Comparison of ENCODE assay signal across 8 mouse cellular contexts in the genomic region with DNA sequence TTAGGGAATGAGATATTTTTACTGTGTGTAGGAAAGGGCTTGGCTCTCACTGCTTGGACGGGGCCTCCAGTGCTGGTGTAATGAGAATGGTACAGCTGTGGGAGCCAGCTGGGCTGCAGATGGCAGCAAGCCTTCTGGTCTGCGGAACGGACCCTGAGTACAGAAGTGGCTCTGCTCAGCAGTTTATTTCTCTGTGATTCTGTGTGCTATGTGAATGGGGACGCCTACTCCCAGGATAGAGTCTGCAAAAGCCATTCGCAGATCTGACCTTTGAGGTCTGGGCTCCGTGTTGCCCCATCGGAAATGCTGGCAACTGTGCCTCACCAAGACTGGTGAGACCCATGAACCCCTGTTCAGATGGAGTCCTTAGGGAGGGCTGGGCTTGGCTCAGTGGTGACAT. TPM values are rescaled to one million over a fixed set of nuclear protein-coding genes. Genes with fewer than 3 reads are reported as not detected.
DNase-seq lines count a peak whose midpoint lies in the region; ATAC-seq and TF ChIP-seq lines count a peak whose summit lies in the region.

No protein-coding gene starts in this region.

- no peaks in the 10 kb centered on the region for H3K36me3 ChIP-seq in forebrain, embryonic 16.5 days (ENCODE audit: control insufficient read depth, insufficient read depth)
- no peaks in the 10 kb centered on the region for H3K36me3 ChIP-seq in limb, embryonic 11.5 days (ENCODE audit: control insufficient read depth, insufficient read depth, low read length)
- H3K36me3 ChIP-seq in neural tube, embryonic 15.5 days, result 0 out of 2 replicates have a peak, but pooled peaks cover 5% of the 10 kb centered on the region

- 10% methylated on average over 7 of the region's 7 CpGs for WGBS in forebrain, embryonic 16.5 days
- WGBS in limb, embryonic 11.5 days, result 22% methylated on average over 7 of the region's 7 CpGs
- WGBS in neural tube, embryonic 15.5 days, result 20% methylated on average over 7 of the region's 7 CpGs

- H3K4me3 ChIP-seq in left cerebral cortex, adult 2 months, result no peak overlapping the region
- peak overlapping the region; percentile 61 for H3K4me3 ChIP-seq in forebrain, embryonic 16.5 days (replicated peaks; ENCODE audit: low read length)
- peak overlapping the region; percentile 77 for H3K4me3 ChIP-seq in limb, embryonic 11.5 days (ENCODE audit: low read depth, low read length)
- peak overlapping the region; percentile 69 for H3K4me3 ChIP-seq in neural tube, embryonic 15.5 days (replicated peaks)

- intact Hi-C loops in left cerebral cortex, postnatal 10 days (cut with DNase I), result loop anchor here (5.0 kb wide), 1 partner anchor 389 kb away; no protein-coding TSS in a partner anchor
- intact Hi-C loops in left cerebral cortex, adult 2 months (cut with DNase I), result no loop called here

- no peaks in the 10 kb centered on the region for H3K9me3 ChIP-seq in forebrain, embryonic 16.5 days (ENCODE audit: control insufficient read depth, low read length)
- H3K9me3 ChIP-seq in limb, embryonic 11.5 days (ENCODE audit: control insufficient read depth, low read length), result no peaks in the 10 kb centered on the region
- no peaks in the 10 kb centered on the region for H3K9me3 ChIP-seq in neural tube, embryonic 15.5 days (replicated peaks)

- H3K9ac ChIP-seq in forebrain, embryonic 16.5 days (replicated peaks; ENCODE audit: low read depth, low read length), result no peak overlapping the region
- H3K9ac ChIP-seq in limb, embryonic 11.5 days (ENCODE audit: low read length), result no peak overlapping the region; the same call in 1 of the 2 replicates
- H3K9ac ChIP-seq in neural tube, embryonic 15.5 days (replicated peaks), result no peak overlapping the region

- H3K27ac ChIP-seq in left cerebral cortex, adult 2 months, result no peak overlapping the region
- no peak overlapping the region for H3K27ac ChIP-seq in forebrain, embryonic 16.5 days (ENCODE audit: low read length)
- H3K27ac ChIP-seq in limb, embryonic 11.5 days (replicated peaks; ENCODE audit: low read depth, low read length), result peak overlapping the region; percentile 86; the same call in 1 of the 2 replicates
- H3K27ac ChIP-seq in neural tube, embryonic 15.5 days (replicated peaks), result 0 out of 2 replicates have a peak overlapping the region, but pooled peaks have one; percentile 18

- TF ChIP-seq CTCF in left cerebral cortex, adult 2 months (IDR thresholded peaks at IDR 0.05), result no peak

- H3K4me2 ChIP-seq in forebrain, embryonic 16.5 days (ENCODE audit: low read length), result peak overlapping the region; percentile 73
- peak overlapping the region; percentile 83 for H3K4me2 ChIP-seq in limb, embryonic 11.5 days (ENCODE audit: low read depth, severe bottlenecking)
- H3K4me2 ChIP-seq in neural tube, embryonic 15.5 days, result peak overlapping the region; percentile 85

- peak; percentile 42 to 49 for DNase-seq in left cerebral cortex, postnatal 10 days (ENCODE audit: extremely low spot score in 1 of 2, low spot score in 2 of 2)
- no peak for DNase-seq in left cerebral cortex, adult 2 months (ENCODE audit: extremely low spot score in 1 of 2, low spot score in 2 of 2)
- peak; percentile 78 for DNase-seq in limb, embryonic 11.5 days (ENCODE audit: low spot score)
- DNase-seq in adrenal gland, adult 18-20 months (ENCODE audit: low spot score in 2 of 2), result no peak
- DNase-seq in adrenal gland, adult (ENCODE audit: inconsistent age in 2 of 2, low spot score in 1 of 2), result no peak

- no peaks in the 10 kb centered on the region; the same call in 1 of the 2 replicates for H3K27me3 ChIP-seq in forebrain, embryonic 16.5 days (replicated peaks; ENCODE audit: control insufficient read depth, insufficient read depth, low read length)
- H3K27me3 ChIP-seq in limb, embryonic 11.5 days (ENCODE audit: control insufficient read depth, insufficient read depth, low read length), result no peaks in the 10 kb centered on the region
- peaks cover 11% of the 10 kb centered on the region for H3K27me3 ChIP-seq in neural tube, embryonic 15.5 days (replicated peaks)

- peak; percentile 67 for ATAC-seq in forebrain, embryonic 16.5 days
- peak; percentile 62; the same call in 1 of the 2 replicates for ATAC-seq in limb, embryonic 11.5 days (ENCODE audit: insufficient number of reproducible peaks, low FRiP score, low TSS enrichment, low read depth)
- ATAC-seq in neural tube, embryonic 15.5 days (ENCODE audit: low FRiP score), result peak; percentile 64; the same call in 1 of the 2 replicates
- no peak for ATAC-seq in megakaryocyte progenitor cell, adult 5-6 weeks (replicated peaks; ENCODE audit: poor library complexity)

- peaks cover 30% of the 10 kb centered on the region for H3K4me1 ChIP-seq in forebrain, embryonic 16.5 days (replicated peaks; ENCODE audit: control insufficient read depth, insufficient read depth, low read length)
- H3K4me1 ChIP-seq in limb, embryonic 11.5 days (ENCODE audit: control insufficient read depth, insufficient read depth, low read length), result peaks cover 12% of the 10 kb centered on the region
- peaks cover 35% of the 10 kb centered on the region for H3K4me1 ChIP-seq in neural tube, embryonic 15.5 days

RNA-seq across cellular contexts. Expression of gene Shisa2, which starts 2.7 kb away (rescaled TPM):
- total RNA-seq in left cerebral cortex, postnatal 10 days (2021), result 1 to 10 TPM; 2.6 to 2.9 TPM
- total RNA-seq in left cerebral cortex, adult 2 months (2021), result 1 to 10 TPM; 3.2 to 3.7 TPM
- polyA plus RNA-seq in forebrain, embryonic 16.5 days (2015; fragmentation: Nextera tagmentation; extraction: Ambion mirVana), result 11.4 and 14.2 TPM in 2 replicates
- polyA plus RNA-seq in limb, embryonic 11.5 days (2014; fragmentation: Nextera tagmentation; extraction: Ambion mirVana), result 36.8 and 38.7 TPM in 2 replicates
- 6.0 and 12.5 TPM in 2 replicates for polyA plus RNA-seq in neural tube, embryonic 15.5 days (2015; fragmentation: Nextera tagmentation; extraction: Ambion mirVana)
- total RNA-seq in adrenal gland, adult 18-20 months (2021), result 1 to 10 TPM in 1 of 2 experiments, under 1 TPM in 1; 0.74 to 1.2 TPM
- total RNA-seq in megakaryocyte progenitor cell, adult 5-6 weeks (2015), result 1.7 and 1.8 TPM in 2 replicates
- total RNA-seq in megakaryocyte progenitor cell, adult 5-6 weeks (2017), result 0.33 and 1.8 TPM in 2 replicates

RNA-seq across cellular contexts. Expression of gene Cdadc1, which starts 30.1 kb away (rescaled TPM):
- 10 to 100 TPM; 39.3 to 49.8 TPM for total RNA-seq in left cerebral cortex, postnatal 10 days (2021)
- total RNA-seq in left cerebral cortex, adult 2 months (2021), result 10 to 100 TPM; 67.2 to 69.9 TPM
- polyA plus RNA-seq in forebrain, embryonic 16.5 days (2015; fragmentation: Nextera tagmentation; extraction: Ambion mirVana), result 36.8 and 38.5 TPM in 2 replicates
- polyA plus RNA-seq in limb, embryonic 11.5 days (2014; fragmentation: Nextera tagmentation; extraction: Ambion mirVana), result 24.6 and 32.5 TPM in 2 replicates
- polyA plus RNA-seq in neural tube, embryonic 15.5 days (2015; fragmentation: Nextera tagmentation; extraction: Ambion mirVana), result 31.1 and 37.6 TPM in 2 replicates
- 10 to 100 TPM; 64.6 to 76.2 TPM for total RNA-seq in adrenal gland, adult 18-20 months (2021)
- total RNA-seq in megakaryocyte progenitor cell, adult 5-6 weeks (2015), result 44.9 and 48.9 TPM in 2 replicates
- 23.2 and 25.4 TPM in 2 replicates for total RNA-seq in megakaryocyte progenitor cell, adult 5-6 weeks (2017)

Comparison
In these comparisons a context has a peak if more than half of its experiments do, and no peak if none do; other contexts are left out.
1. DNase-seq: peak in left cerebral cortex, postnatal 10 days (2 of 2) and limb, embryonic 11.5 days (single experiment); none in left cerebral cortex, adult 2 months (0 of 2), adrenal gland, adult 18-20 months (0 of 2) and adrenal gland, adult (0 of 2).
2. H3K27ac ChIP-seq: peak in limb, embryonic 11.5 days (single experiment) and neural tube, embryonic 15.5 days (single experiment); none in left cerebral cortex, adult 2 months (single experiment) and forebrain, embryonic 16.5 days (single experiment).
3. Peak in every context shown above with its lines, with median percentiles within 50 percentile points of each other: H3K4me2 ChIP-seq.